Mouse (Mus musculus): ENCODE results near the gene Ccdc116.

DNA sequence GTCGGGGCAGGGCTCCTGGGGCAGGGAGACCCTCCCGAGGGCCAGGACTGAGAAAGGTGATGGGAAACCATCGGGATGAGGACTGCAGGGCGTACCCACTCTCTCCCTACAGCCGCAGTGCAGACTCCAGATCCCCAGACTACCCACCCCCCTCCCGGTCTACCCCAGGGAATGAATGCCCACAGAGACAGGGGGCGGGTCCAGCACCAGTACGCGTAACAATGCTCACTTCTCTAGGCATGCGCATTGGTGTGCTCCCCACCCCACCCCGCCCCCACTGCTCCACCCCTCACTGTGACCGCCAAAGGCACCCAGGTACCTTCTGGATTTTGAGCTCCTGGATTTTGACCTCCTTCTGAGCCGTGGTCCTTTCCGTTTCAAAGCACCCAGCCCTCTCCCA, 25.5 kb downstream of the Ccdc116 start:
- no peak for TF ChIP-seq FLI1 (IDR thresholded peaks at IDR 0.05; ENCODE audit: low read length)
- TF ChIP-seq GATA1 (IDR thresholded peaks at IDR 0.05; ENCODE audit: borderline replicate concordance, low read length): no peak
